ENCODE assay signal across 19 mouse cellular contexts in the genomic region with DNA sequence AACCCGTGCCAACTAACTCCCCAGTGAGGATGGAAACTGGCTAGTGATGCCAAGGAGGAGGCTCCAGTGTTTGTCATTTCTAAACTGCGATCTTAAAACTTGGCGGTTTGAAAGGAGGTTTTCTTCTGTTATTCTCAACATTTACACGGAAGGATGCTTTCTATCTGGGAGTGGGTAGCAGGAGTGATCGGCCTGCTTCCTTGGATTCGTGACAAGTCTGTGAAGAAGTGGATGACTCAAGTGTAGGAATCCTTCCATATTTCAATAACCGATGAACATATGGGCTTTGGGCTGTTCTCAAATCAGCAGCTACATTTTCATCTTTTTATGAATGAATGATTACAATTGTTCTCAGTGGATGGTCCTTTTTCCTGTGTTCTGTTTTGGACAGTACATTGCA.
"Had no signal": no experiment of that assay in that cellular context is flagged by ENCODE, and none has a peak within 500 bp of the region (broad histone marks: within the 10 kb centered on the region; RNA-seq: fewer than 3 reads in every experiment).

No protein-coding gene starts in this region.

- H3K27me3 ChIP-seq: liver, embryonic 13.5 days; midbrain, embryonic 12.5 days; midbrain, embryonic 15.5 days; neural tube, embryonic 12.5 days; neural tube, embryonic 15.5 days had no signal

- DNase-seq: kidney, adult 18-20 months; kidney, adult 9 months; kidney, postnatal 14 days; kidney, postnatal 4 days; liver, embryonic 13.5 days; lung, adult 2 months; lung, postnatal 14 days; retina, postnatal 1 day; right cerebral cortex, postnatal 25 days; thymus, adult 2 months; thymus, postnatal 14 days; thymus, postnatal 4 days had no signal

- H3K27ac ChIP-seq: layer of hippocampus, adult 2 months; liver, embryonic 13.5 days; macrophage; midbrain, embryonic 12.5 days; midbrain, embryonic 15.5 days; neural tube, embryonic 12.5 days; neural tube, embryonic 15.5 days had no signal

- H3K9me3 ChIP-seq: liver, embryonic 13.5 days; midbrain, embryonic 12.5 days; midbrain, embryonic 15.5 days; neural tube, embryonic 12.5 days; neural tube, embryonic 15.5 days had no signal

- H3K4me2 ChIP-seq: liver, embryonic 13.5 days; midbrain, embryonic 12.5 days; midbrain, embryonic 15.5 days; neural tube, embryonic 12.5 days; neural tube, embryonic 15.5 days had no signal

- H3K4me3 ChIP-seq: layer of hippocampus, adult 2 months; liver, embryonic 13.5 days; midbrain, embryonic 12.5 days; midbrain, embryonic 15.5 days; neural tube, embryonic 12.5 days; neural tube, embryonic 15.5 days had no signal

- H3K4me1 ChIP-seq: liver, embryonic 13.5 days; midbrain, embryonic 12.5 days; midbrain, embryonic 15.5 days; neural tube, embryonic 12.5 days; neural tube, embryonic 15.5 days had no signal

- ATAC-seq: intestine, embryonic 16.5 days; midbrain, embryonic 15.5 days had no signal

- H3K9ac ChIP-seq: liver, embryonic 13.5 days; midbrain, embryonic 12.5 days; midbrain, embryonic 15.5 days; neural tube, embryonic 12.5 days; neural tube, embryonic 15.5 days had no signal
